Mouse (Mus musculus): Measurements from ENCODE around the gene Irf4. TPM values are rescaled to one million over a fixed set of nuclear protein-coding genes. Genes with fewer than 3 reads are reported as not detected.

The Irf4 gene
- polyA plus RNA-seq (2014; fragmentation: Illumina TruSeq; extraction: RNeasy Lipid Tissue Mini Kit (QIAGEN cat#74804); ENCODE audit: low read depth, low replicate concordance), result 0.89 TPM

DNA sequence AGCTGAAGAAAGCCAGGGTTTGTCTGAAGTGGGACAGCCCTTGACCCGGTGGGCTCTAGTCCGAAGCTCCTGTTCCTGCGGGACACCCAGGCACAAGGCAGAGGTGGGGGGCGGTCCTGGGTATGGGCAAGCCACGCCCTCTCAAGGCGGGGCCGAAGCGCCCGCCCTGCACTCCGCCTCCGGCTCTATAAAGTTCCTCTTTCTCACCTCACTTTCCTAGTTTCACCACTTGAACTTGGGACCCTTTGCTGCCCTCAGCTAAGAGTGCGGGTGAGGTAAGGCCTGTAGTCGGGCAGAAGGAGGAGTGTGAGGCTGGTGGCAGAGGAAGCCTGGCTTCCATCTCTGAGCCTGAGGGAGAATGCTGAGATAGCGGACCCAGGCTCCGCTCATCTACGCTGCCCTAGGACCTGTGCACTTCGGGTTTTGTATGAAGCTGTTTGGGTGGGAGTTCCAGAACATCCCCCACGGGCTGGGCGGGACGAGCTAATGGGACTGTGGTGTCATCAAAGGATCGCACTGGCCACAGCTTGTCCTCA is at the start of gene Irf4:
Gene Irf4, plus strand, starts transcription at position 206 of the 536 bp plus-strand sequence.

Other genes starting within 250 kb of the Irf4 start
- 1,227 TPM for gene Uqcrfs1, start 203.9 kb upstream of the Irf4 start, polyA plus RNA-seq (2014; fragmentation: Illumina TruSeq; extraction: RNeasy Lipid Tissue Mini Kit (QIAGEN cat#74804); ENCODE audit: low read depth, low replicate concordance)
- gene Dusp22, start 89.2 kb upstream of the Irf4 start, polyA plus RNA-seq (2014; fragmentation: Illumina TruSeq; extraction: RNeasy Lipid Tissue Mini Kit (QIAGEN cat#74804); ENCODE audit: low read depth, low replicate concordance), result 19.2 TPM
- not detected for gene Hus1b, start 198.5 kb downstream of the Irf4 start, polyA plus RNA-seq (2014; fragmentation: Illumina TruSeq; extraction: RNeasy Lipid Tissue Mini Kit (QIAGEN cat#74804); ENCODE audit: low read depth, low replicate concordance)
- gene Exoc2, start 224.9 kb downstream of the Irf4 start, polyA plus RNA-seq (2014; fragmentation: Illumina TruSeq; extraction: RNeasy Lipid Tissue Mini Kit (QIAGEN cat#74804); ENCODE audit: low read depth, low replicate concordance), result 12.3 TPM
- gene Gm5447, start 225.0 kb downstream of the Irf4 start, polyA plus RNA-seq (2014; fragmentation: Illumina TruSeq; extraction: RNeasy Lipid Tissue Mini Kit (QIAGEN cat#74804); ENCODE audit: low read depth, low replicate concordance), result not detected